Mouse (Mus musculus) megakaryocyte, embryonic 14.5 days (primary cell): ENCODE measurements around the gene Gm10320.

ENCODE experiments used
- FLI1 ChIP-seq: IDR thresholded peaks from 2 replicates; pipeline ENCODE4 v1.6.1; 2012; ENCODE audit warnings: low read length, inconsistent platforms, mixed read lengths
- GATA1 ChIP-seq: IDR thresholded peaks from 3 replicates; pipeline ENCODE4 v1.6.1; 2012; ENCODE audit warnings: mixed read lengths, low read length, inconsistent platforms, borderline replicate concordance

DNA sequence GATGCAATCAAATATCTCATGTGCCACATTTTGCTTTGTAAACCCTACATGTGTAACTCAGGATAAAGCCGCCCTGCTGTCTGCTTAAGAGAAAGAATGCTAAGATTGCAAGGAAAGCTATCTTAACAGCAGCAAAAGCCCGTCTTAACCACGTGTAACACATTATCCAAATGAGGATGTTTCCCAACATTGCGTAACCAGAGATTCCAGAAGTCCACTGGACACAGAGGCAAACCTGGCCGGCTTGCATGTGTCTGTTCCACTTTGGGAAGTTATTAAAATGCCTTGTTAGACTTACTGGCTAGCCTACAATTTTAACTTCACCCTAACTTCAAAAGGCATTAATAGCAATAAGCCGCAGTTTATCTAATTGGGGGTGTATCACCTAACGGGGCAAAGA is 47.5 kb upstream of the Gm10320 start:
- TF ChIP-seq FLI1 (no peak), GATA1 (no peak)
